Mouse (Mus musculus) ES-Bruce4 (cell line): ENCODE data around the gene Mymk. TPM values are rescaled to one million over a fixed set of nuclear protein-coding genes. Genes with fewer than 3 reads are reported as not detected.

Experiments used
- H3K27ac ChIP-seq: 2 replicates; pipeline ENCODE4 v1.5.1; 2012; ENCODE audit warnings: low read length, inconsistent platforms; ENCODE audit not compliant: insufficient read depth
- H3K27me3 ChIP-seq: 2 replicates; pipeline ENCODE4 v1.6.1; 2012; ENCODE audit warnings: mild to moderate bottlenecking, low read length, inconsistent platforms; ENCODE audit not compliant: control insufficient read depth, poor library complexity, insufficient read depth, severe bottlenecking
- H3K36me3 ChIP-seq: 2 replicates; pipeline ENCODE4 v1.6.1; 2012; ENCODE audit warnings: inconsistent platforms, mild to moderate bottlenecking, low read length, moderate library complexity; ENCODE audit not compliant: control insufficient read depth, poor library complexity, insufficient read depth, severe bottlenecking
- H3K4me1 ChIP-seq: one replicate; pipeline ENCODE4 v1.8.1; 2011; ENCODE audit warnings: low read length; ENCODE audit not compliant: control insufficient read depth, insufficient read depth
- H3K4me3 ChIP-seq: 2 replicates; pipeline ENCODE4 v1.5.1; 2011; ENCODE audit warnings: low read depth, mild to moderate bottlenecking, low read length
- H3K9ac ChIP-seq: 2 replicates; pipeline ENCODE4 v1.6.1; 2012; ENCODE audit warnings: low read depth, mild to moderate bottlenecking, inconsistent platforms; ENCODE audit not compliant: poor library complexity, severe bottlenecking
- H3K9me3 ChIP-seq: replicated peaks from 2 replicates; pipeline ENCODE4 v1.6.1; 2012; ENCODE audit warnings: mild to moderate bottlenecking, low read length, inconsistent platforms; ENCODE audit not compliant: control insufficient read depth, poor library complexity, insufficient read depth, severe bottlenecking
- CTCF ChIP-seq: IDR thresholded peaks from one replicate; pipeline ENCODE4 v1.8.1; 2011; ENCODE audit warnings: low read depth, low read length
- EP300 ChIP-seq: IDR thresholded peaks from 2 replicates; pipeline ENCODE4 v1.6.1; 2011; ENCODE audit warnings: low read depth, low read length; ENCODE audit not compliant: insufficient read depth
- POLR2A ChIP-seq: IDR thresholded peaks from one replicate; pipeline ENCODE4 v1.8.1; 2011; ENCODE audit warnings: low read length; ENCODE audit not compliant: insufficient read depth
- polyA plus RNA-seq: library from polyadenylated mRNA; stranded (reverse); fragments of >200 nt; gene quantifications from 2 replicates; pipeline ENCODE4 v1.2.4, GENCODE M21; 2011; ENCODE audit warnings: low read depth; ENCODE audit not compliant: missing spikeins, insufficient read depth, insufficient read length

The Mymk gene
- polyA plus RNA-seq, 1 experiment = not detected

GRCm38 (mm10) chr2:27078312-27078711, 6.3 kb upstream of the Mymk start:
- Histone ChIP-seq H3K9me3 (no peaks in the 10 kb centered on the region), H3K27ac (no peak overlapping the region), H3K4me3 (no peak overlapping the region), H3K9ac (no peak overlapping the region), H3K36me3 (no peaks in the 10 kb centered on the region), H3K27me3 (no peaks in the 10 kb centered on the region), H3K4me1 (no peaks in the 10 kb centered on the region)
- TF ChIP-seq EP300 (no peak), CTCF (no peak), POLR2A (no peak)

DNA sequence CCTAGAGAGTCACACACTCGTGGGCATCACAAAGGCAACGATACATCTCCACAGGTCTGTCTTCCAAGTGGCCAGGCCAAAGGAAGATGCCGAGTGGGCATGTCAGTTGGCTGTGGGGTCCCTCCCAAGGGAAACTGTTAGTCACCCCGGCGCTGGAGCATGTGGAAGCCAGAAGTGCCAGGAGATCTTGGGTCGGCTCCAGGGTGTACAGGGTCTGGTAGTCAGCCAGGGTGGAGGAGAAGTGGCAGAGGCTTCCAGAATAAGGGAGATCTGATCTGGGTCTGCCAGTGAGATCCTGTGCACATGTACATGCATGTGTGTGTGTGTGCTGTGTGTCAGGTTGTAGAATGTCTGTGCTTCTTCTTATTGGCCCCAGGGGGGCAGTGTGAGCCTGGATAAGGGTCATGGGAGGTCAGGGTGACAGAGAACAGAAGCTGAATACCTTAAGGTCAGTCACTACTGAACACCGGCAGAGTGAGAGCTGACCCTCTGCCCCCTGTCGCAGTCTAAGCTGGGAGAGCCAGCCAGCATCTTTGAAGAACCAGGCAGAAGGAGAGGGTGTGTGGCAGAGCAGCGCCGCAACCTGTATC, 5.8 kb upstream of the Mymk start:
- H3K9me3 ChIP-seq = no peaks in the 10 kb centered on the region
- H3K27me3 ChIP-seq = no peaks in the 10 kb centered on the region
- no peak for TF ChIP-seq POLR2A
- TF ChIP-seq EP300 = no peak
- peak; percentile 24 for TF ChIP-seq CTCF
- no peak overlapping the region for H3K9ac ChIP-seq
- H3K4me1 ChIP-seq = no peaks in the 10 kb centered on the region
- no peak overlapping the region for H3K4me3 ChIP-seq
- H3K36me3 ChIP-seq = no peaks in the 10 kb centered on the region
- no peak overlapping the region for H3K27ac ChIP-seq

- no peaks in the 10 kb centered on the region for H3K36me3 ChIP-seq
- H3K27ac ChIP-seq = no peak overlapping the region
- no peaks in the 10 kb centered on the region for H3K4me1 ChIP-seq
- no peaks in the 10 kb centered on the region for H3K9me3 ChIP-seq
- no peak overlapping the region for H3K4me3 ChIP-seq
- peak; percentile 46 for TF ChIP-seq CTCF
- TF ChIP-seq POLR2A = no peak
- TF ChIP-seq EP300 = no peak
- no peak overlapping the region for H3K9ac ChIP-seq
- no peaks in the 10 kb centered on the region for H3K27me3 ChIP-seq
These were observed 3.5 kb upstream of the Mymk start for GRCm38 (mm10) chr2:27075485-27075884.

DNA sequence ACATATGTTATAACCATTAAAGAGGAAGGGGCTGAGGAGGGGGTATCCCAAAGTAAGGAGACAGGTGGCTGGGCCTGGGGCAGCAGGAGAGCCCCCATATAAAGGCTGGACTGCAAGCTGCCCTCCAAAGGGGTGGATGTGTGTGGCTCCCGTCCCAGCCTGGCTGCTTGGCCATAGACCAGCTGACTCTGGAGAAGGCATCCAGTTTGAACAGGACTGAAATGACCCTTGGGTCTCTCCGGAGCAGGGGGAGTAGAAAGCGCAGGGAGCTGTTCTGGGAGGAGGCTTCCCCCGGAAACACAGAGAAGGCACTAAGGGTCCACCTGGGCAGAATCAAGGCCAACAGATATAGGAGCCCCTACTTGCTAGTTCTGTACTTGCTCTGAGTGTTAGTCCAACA, 2.8 kb upstream of the Mymk start:
- Histone ChIP-seq H3K27me3 (no peaks in the 10 kb centered on the region), H3K4me1 (no peaks in the 10 kb centered on the region), H3K9ac (no peak overlapping the region)

DNA sequence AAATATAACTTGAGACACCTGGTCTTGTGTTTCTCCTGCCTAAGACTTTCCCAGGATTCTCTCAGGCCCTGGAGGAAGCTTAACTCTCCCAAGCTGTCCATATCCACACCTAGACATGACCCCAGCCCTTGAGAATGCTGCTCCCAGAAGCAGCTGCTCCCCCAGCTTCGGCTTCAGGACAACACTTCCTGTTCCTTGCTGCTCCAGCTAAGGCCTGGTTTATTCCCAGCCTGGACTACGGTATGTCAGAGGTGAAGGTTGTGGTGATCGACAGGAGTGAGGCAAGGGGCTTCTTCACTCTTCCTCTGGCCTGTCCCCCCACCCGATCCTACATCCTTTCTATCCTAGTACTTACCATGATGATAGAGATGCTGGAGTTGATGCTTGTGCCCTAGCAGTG, 1.4 kb upstream of the Mymk start:
- Histone ChIP-seq H3K36me3 (no peaks in the 10 kb centered on the region), H3K27me3 (no peaks in the 10 kb centered on the region), H3K9me3 (no peaks in the 10 kb centered on the region), H3K4me3 (no peak overlapping the region), H3K9ac (no peak overlapping the region), H3K4me1 (no peaks in the 10 kb centered on the region), H3K27ac (no peak overlapping the region)
- TF ChIP-seq EP300 (no peak), POLR2A (no peak), CTCF (no peak)

More for the DNA sequence above, 2.8 kb upstream of the Mymk start:
- TF ChIP-seq POLR2A (no peak), EP300 (no peak), CTCF (no peak)
- H3K36me3 ChIP-seq = no peaks in the 10 kb centered on the region
- H3K9me3 ChIP-seq = no peaks in the 10 kb centered on the region
- no peak overlapping the region for H3K4me3 ChIP-seq
- H3K27ac ChIP-seq = no peak overlapping the region

GRCm38 (mm10) chr2:27071137-27071536, 842 bp downstream of the Mymk start:
- Histone ChIP-seq H3K9me3 (no peaks in the 10 kb centered on the region), H3K27ac (no peak overlapping the region), H3K4me3 (no peak overlapping the region), H3K4me1 (no peaks in the 10 kb centered on the region), H3K9ac (no peak overlapping the region), H3K27me3 (no peaks in the 10 kb centered on the region), H3K36me3 (no peaks in the 10 kb centered on the region)
- TF ChIP-seq EP300 (no peak), CTCF (no peak), POLR2A (no peak)
